Mouse (Mus musculus) MEL (cell line): ENCODE measurements around the gene Cdc73. TPM values are rescaled to one million over a fixed set of nuclear protein-coding genes. Genes with fewer than 3 reads are reported as not detected.
"Not testable (repeated sequence)": the region's sequence is repeated elsewhere in the genome, so short reads cannot be mapped to it uniquely, and the experiment has no call there.

Experiments used
- DNase-seq: peaks from one replicate; pipeline ENCODE4 v3.0.0; 2011; ENCODE audit warnings: low read depth, low spot score
- H3K27ac ChIP-seq: 2 replicates; pipeline ENCODE4 v1.5.1; 2012; ENCODE audit warnings: low read depth, mild to moderate bottlenecking, control low read depth, low read length, moderate library complexity; ENCODE audit not compliant: control insufficient read depth
- H3K27me3 ChIP-seq, 2 experiments: fragments of 150-350 bp in 1 of 2; sonication (generic) in 1 of 2; 2 replicates each; pipeline ENCODE4 v1.6.1; 2012; ENCODE audit warnings: low read length in 2 of 2, mild to moderate bottlenecking in 2 of 2, improper control_type of control experiment in 1 of 2, moderate library complexity in 1 of 2; ENCODE audit not compliant: insufficient read depth in 2 of 2, control insufficient read depth in 1 of 2
- H3K36me3 ChIP-seq, 2 experiments: 2 replicates each; pipeline ENCODE4 v1.6.1; 2012 to 2014; ENCODE audit warnings: low read length in 2 of 2, improper control_type of control experiment in 1 of 2, inconsistent platforms in 1 of 2, mild to moderate bottlenecking in 1 of 2; ENCODE audit not compliant: insufficient read depth in 2 of 2, control insufficient read depth in 1 of 2
- H3K4me1 ChIP-seq, 2 experiments: fragments of 150-350 bp in 1 of 2; sonication (generic) in 1 of 2; 2 replicates each; pipeline ENCODE4 v1.6.1; 2012; ENCODE audit warnings: low read length in 2 of 2, improper control_type of control experiment in 1 of 2, mild to moderate bottlenecking in 1 of 2; ENCODE audit not compliant: insufficient read depth in 2 of 2, control insufficient read depth in 1 of 2
- H3K4me3 ChIP-seq, 2 experiments: fragments of 150-350 bp in 1 of 2; sonication (generic) in 1 of 2; 2 replicates each; pipeline ENCODE4 v1.5.1; 2012; ENCODE audit warnings: low read depth in 2 of 2, low read length in 2 of 2, mild to moderate bottlenecking in 2 of 2, moderate library complexity in 2 of 2, control low read depth in 1 of 2, improper control_type of control experiment in 1 of 2; ENCODE audit not compliant: control insufficient read depth in 1 of 2, insufficient read depth in 1 of 2
- H3K79me2 ChIP-seq: 2 replicates; pipeline ENCODE4 v1.6.1; 2012; ENCODE audit warnings: mild to moderate bottlenecking, low read length, moderate library complexity; ENCODE audit not compliant: control insufficient read depth, poor library complexity, insufficient read depth
- H3K9ac ChIP-seq: 2 replicates; pipeline ENCODE4 v1.6.1; 2012; ENCODE audit warnings: low read depth, mild to moderate bottlenecking, control low read depth, low read length, moderate library complexity; ENCODE audit not compliant: control insufficient read depth, poor library complexity, severe bottlenecking
- H3K9me3 ChIP-seq: fragments of 150-350 bp; sonication (generic); replicated peaks from 2 replicates; pipeline ENCODE4 v1.6.1; 2012; ENCODE audit warnings: mild to moderate bottlenecking, low read length, improper control_type of control experiment, moderate library complexity; ENCODE audit not compliant: insufficient read depth
- BHLHE40 ChIP-seq: IDR thresholded peaks from 2 replicates; pipeline ENCODE4 v1.6.1; 2012; ENCODE audit warnings: low read depth, mild to moderate bottlenecking, inconsistent platforms, low read length, improper control_type of control experiment, borderline replicate concordance
- CHD2 ChIP-seq: IDR thresholded peaks from 2 replicates; pipeline ENCODE4 v1.6.1; 2011; ENCODE audit warnings: low read length, improper control_type of control experiment
- E2F4 ChIP-seq: IDR thresholded peaks from 2 replicates; pipeline ENCODE4 v1.6.1; 2011; ENCODE audit warnings: low read depth, low read length, improper control_type of control experiment, borderline replicate concordance
- EP300 ChIP-seq, 2 experiments: IDR thresholded peaks; 2 replicates each; pipeline ENCODE4 v1.6.1; 2011; ENCODE audit warnings: improper control_type of control experiment in 2 of 2, low read length in 2 of 2, low read depth in 1 of 2, mild to moderate bottlenecking in 1 of 2
- ETS1 ChIP-seq: IDR thresholded peaks from 2 replicates; pipeline ENCODE4 v1.6.1; 2012; ENCODE audit warnings: low read depth, mild to moderate bottlenecking, inconsistent platforms, low read length, improper control_type of control experiment, moderate library complexity
- GATA1 ChIP-seq: IDR thresholded peaks from 2 replicates; pipeline ENCODE4 v1.6.1; 2011; ENCODE audit warnings: low read depth, low read length, improper control_type of control experiment
- HCFC1 ChIP-seq: IDR thresholded peaks from 2 replicates; pipeline ENCODE4 v1.6.1; 2012; ENCODE audit warnings: low read depth, mild to moderate bottlenecking, inconsistent platforms, low read length, improper control_type of control experiment, moderate library complexity
- MEF2A ChIP-seq: IDR thresholded peaks from 2 replicates; pipeline ENCODE4 v1.6.1; 2014; ENCODE audit warnings: low read depth, mild to moderate bottlenecking, inconsistent platforms, low read length, improper control_type of control experiment; ENCODE audit not compliant: poor library complexity, insufficient replicate concordance, severe bottlenecking; ENCODE audit errors: extremely low read depth
- MXI1 ChIP-seq: IDR thresholded peaks from 2 replicates; pipeline ENCODE4 v1.6.1; 2011; ENCODE audit warnings: mild to moderate bottlenecking, low read depth, low read length, improper control_type of control experiment
- POLR2A ChIP-seq, 2 experiments: IDR thresholded peaks; 2 replicates each; pipeline ENCODE4 v1.6.1; 2011 to 2012; ENCODE audit warnings: low read length in 2 of 2, mild to moderate bottlenecking in 2 of 2, control low read depth in 1 of 2, improper control_type of control experiment in 1 of 2, low read depth in 1 of 2, moderate library complexity in 1 of 2; ENCODE audit not compliant: control insufficient read depth in 1 of 2, insufficient read depth in 1 of 2, poor library complexity in 1 of 2
- RCOR1 ChIP-seq: IDR thresholded peaks from 2 replicates; pipeline ENCODE4 v1.6.1; 2012; ENCODE audit warnings: low read depth, mild to moderate bottlenecking, inconsistent platforms, low read length, improper control_type of control experiment
- SIN3A ChIP-seq: IDR thresholded peaks from 2 replicates; pipeline ENCODE4 v1.6.1; 2012; ENCODE audit warnings: low read length, improper control_type of control experiment, inconsistent platforms
- SMC3 ChIP-seq: IDR thresholded peaks from 2 replicates; pipeline ENCODE4 v1.6.1; 2011; ENCODE audit warnings: low read depth, low read length, improper control_type of control experiment
- TAL1 ChIP-seq: IDR thresholded peaks from 2 replicates; pipeline ENCODE4 v1.6.1; 2012; ENCODE audit warnings: mild to moderate bottlenecking, inconsistent platforms, low read length, moderate library complexity, mixed read lengths
- TCF12 ChIP-seq: IDR thresholded peaks from 2 replicates; pipeline ENCODE4 v1.6.1; 2014; ENCODE audit warnings: low read depth, mild to moderate bottlenecking, inconsistent platforms, low read length, improper control_type of control experiment, moderate library complexity
- USF1 ChIP-seq: IDR thresholded peaks from 2 replicates; pipeline ENCODE4 v1.6.1; 2014; ENCODE audit warnings: low read depth, mild to moderate bottlenecking, inconsistent platforms, low read length, improper control_type of control experiment, moderate library complexity
- USF2 ChIP-seq, 2 experiments: IDR thresholded peaks; 2 replicates each; pipeline ENCODE4 v1.6.1; 2011 to 2012; ENCODE audit warnings: improper control_type of control experiment in 2 of 2, low read length in 2 of 2, borderline replicate concordance in 1 of 2, inconsistent platforms in 1 of 2, low read depth in 1 of 2, mild to moderate bottlenecking in 1 of 2; ENCODE audit not compliant: insufficient read depth in 1 of 2
- ZC3H11A ChIP-seq: IDR thresholded peaks from 2 replicates; pipeline ENCODE4 v1.6.1; 2012; ENCODE audit warnings: low read depth, mild to moderate bottlenecking, inconsistent platforms, low read length, improper control_type of control experiment
- ZNF384 ChIP-seq: IDR thresholded peaks from 2 replicates; pipeline ENCODE4 v1.6.1; 2012; ENCODE audit warnings: low read depth, mild to moderate bottlenecking, inconsistent platforms, low read length, improper control_type of control experiment
- polyA plus RNA-seq, 2 experiments: library from polyadenylated mRNA; stranded (reverse) in 1 of 2; unstranded in 1 of 2; fragments of >175 nt in 1 of 2; fragments of >200 nt in 1 of 2; gene quantifications; 2 replicates each; pipeline versions ENCODE4 v1.2.1 to v1.2.4; 2012; ENCODE audit warnings: low replicate concordance in 2 of 2, low read depth in 1 of 2; ENCODE audit not compliant: insufficient read length in 2 of 2, insufficient read depth in 1 of 2, missing spikeins in 1 of 2
- total RNA-seq: library from RNA; depleted of rRNA; stranded (reverse); fragments of 300-350 nt; gene quantifications from 2 replicates; pipeline ENCODE4 v1.2.3, GENCODE M21; 2012

Gene Cdc73
- total and polyA plus RNA-seq, 3 experiments, result 11.6 to 65.8 (median 55.2) TPM

GRCm38 (mm10) chr1:143724456-143725064 lies 21.9 kb upstream of the Cdc73 start:
- no peaks in the 10 kb centered on the region for H3K9me3 ChIP-seq
- H3K9ac ChIP-seq, result no peak overlapping the region
- H3K36me3 ChIP-seq, result peaks cover 0 to 4% of the 10 kb centered on the region in 2 experiments; a peak in 2 of 4 replicates
- H3K4me1 ChIP-seq, result peaks cover 2 to 6% of the 10 kb centered on the region in 2 experiments; a peak in 2 of 4 replicates
- H3K4me3 ChIP-seq, result no peak overlapping the region
- H3K27me3 ChIP-seq, result no peaks in the 10 kb centered on the region
- peak; percentile 27 for TF ChIP-seq TAL1
- peak in 1 of 2 experiments; percentile 63; a peak in 2 of 4 replicates for TF ChIP-seq EP300 (IDR thresholded peaks at IDR 0.05; ENCODE audit: low read depth in 1 of 2, low read length in 2 of 2)
- TF ChIP-seq SIN3A, result no peak
- peak; percentile 56; the same call in 1 of the 2 replicates for TF ChIP-seq GATA1
- TF ChIP-seq HCFC1, result no peak
- TF ChIP-seq BHLHE40, result peak; percentile 19; the same call in 1 of the 2 replicates
- H3K79me2 ChIP-seq, result no peaks in the 10 kb centered on the region
- H3K27ac ChIP-seq, result no peak overlapping the region
- peak; percentile 36 for DNase-seq

GRCm38 (mm10) chr1:143716038-143716437 lies 13.3 kb upstream of the Cdc73 start, which contains the start of gene Glrx2:
Gene Glrx2, plus strand, starts transcription at chr1:143716338.
- not testable (repeated sequence) for H3K27ac ChIP-seq

GRCm38 (mm10) chr1:143710627-143710976 lies 7.9 kb upstream of the Cdc73 start:
- Histone ChIP-seq H3K27me3 (no peaks in the 10 kb centered on the region), H3K4me3 (no peak overlapping the region), H3K27ac (no peak overlapping the region), H3K9me3 (no peaks in the 10 kb centered on the region), H3K36me3 (no peaks in the 10 kb centered on the region; a peak in 1 of 4 replicates), H3K79me2 (no peaks in the 10 kb centered on the region), H3K9ac (no peak overlapping the region), H3K4me1 (0 out of 4 replicates have a peak, but pooled peaks cover 0 to 6% of the 10 kb centered on the region in 2 experiments)
- no peak for DNase-seq
- no peak for TF ChIP-seq EP300 (IDR thresholded peaks at IDR 0.05; ENCODE audit: low read depth in 1 of 2, low read length in 2 of 2)
- no peak for TF ChIP-seq RCOR1
- TF ChIP-seq ZNF384, result no peak
- no peak for TF ChIP-seq SMC3
- no peak for TF ChIP-seq E2F4
- no peak for TF ChIP-seq ETS1
- no peak for TF ChIP-seq POLR2A (IDR thresholded peaks at IDR 0.05; ENCODE audit: control insufficient read depth in 1 of 2, insufficient read depth in 1 of 2, low read depth in 1 of 2, low read length in 2 of 2, poor library complexity in 1 of 2)
- no peak for TF ChIP-seq ZC3H11A
- TF ChIP-seq MEF2A, result no peak
- TF ChIP-seq CHD2, result no peak
- TF ChIP-seq HCFC1, result no peak
- TF ChIP-seq USF2 (IDR thresholded peaks at IDR 0.05; ENCODE audit: borderline replicate concordance in 1 of 2, insufficient read depth in 1 of 2, low read depth in 1 of 2, low read length in 2 of 2), result no peak
- TF ChIP-seq TCF12, result no peak
- TF ChIP-seq USF1, result no peak
- no peak for TF ChIP-seq MXI1

More at GRCm38 (mm10) chr1:143716038-143716437, 13.3 kb upstream of the Cdc73 start, which contains the start of gene Glrx2:
- not testable (repeated sequence) for H3K4me3 ChIP-seq, DNase-seq, H3K79me2 ChIP-seq, H3K36me3 ChIP-seq, H3K4me1 ChIP-seq, H3K9me3 ChIP-seq, H3K9ac ChIP-seq, H3K27me3 ChIP-seq
